Mouse (Mus musculus) CH12.LX (cell line): ENCODE measurements around the gene Gm49354.

Experiments
- CHD2 ChIP-seq: IDR thresholded peaks from 2 replicates; pipeline ENCODE4 v1.6.1; 2011; ENCODE audit warnings: low read length, improper control_type of control experiment
- CTCF ChIP-seq, 2 experiments: IDR thresholded peaks in 1 of 2; conservative IDR thresholded peaks in 1 of 2; 2 replicates each; pipeline ENCODE4 v1.5.1; 2011 to 2012; ENCODE audit warnings: low read depth in 2 of 2, low read length in 2 of 2, improper control_type of control experiment in 1 of 2, inconsistent platforms in 1 of 2, mild to moderate bottlenecking in 1 of 2, moderate library complexity in 1 of 2
- JUND ChIP-seq: conservative IDR thresholded peaks from 2 replicates; pipeline ENCODE4 v1.6.1; 2011; ENCODE audit warnings: low read depth, low read length, improper control_type of control experiment
- POLR2A ChIP-seq: IDR thresholded peaks from 2 replicates; pipeline ENCODE4 v1.6.1; 2011; ENCODE audit warnings: low read depth, mild to moderate bottlenecking, improper control_type of control experiment, low read length
- ZKSCAN1 ChIP-seq: IDR thresholded peaks from 2 replicates; pipeline ENCODE4 v1.6.1; 2012; ENCODE audit warnings: low read depth, inconsistent platforms, low read length, improper control_type of control experiment, borderline replicate concordance

DNA sequence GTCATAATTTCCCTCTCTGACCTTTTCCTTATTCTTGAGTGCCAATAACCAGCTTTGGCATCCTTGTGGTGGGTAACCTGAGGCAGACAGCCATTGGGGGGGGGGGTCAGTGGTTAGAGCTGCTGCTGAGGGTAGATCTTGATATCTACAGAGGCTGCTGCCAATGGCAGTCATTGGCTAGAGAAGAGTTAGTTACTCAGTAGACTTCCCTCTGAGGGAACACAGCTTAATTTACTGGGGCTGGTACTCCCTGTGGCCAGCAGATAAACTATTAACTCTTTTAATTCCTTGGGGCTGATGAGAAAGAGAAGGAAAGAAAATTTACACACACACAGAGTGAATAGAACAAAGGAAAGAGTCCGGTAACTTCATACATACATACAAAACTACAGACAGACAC is 62.6 kb downstream of the Gm49354 start:
- TF ChIP-seq CTCF (conservative IDR thresholded peaks at IDR 0.05 in 1 of 2, IDR thresholded peaks at IDR 0.05 in 1 of 2; ENCODE audit: low read depth in 2 of 2, low read length in 2 of 2) (no peak), ZKSCAN1 (no peak), POLR2A (no peak), CHD2 (no peak), JUND (no peak)
